Mouse (Mus musculus): ENCODE results near the gene H2bfm. TPM values are rescaled to one million over a fixed set of nuclear protein-coding genes. Genes with fewer than 3 reads are reported as not detected.
"Not testable (repeated sequence)": the region's sequence is repeated elsewhere in the genome, so short reads cannot be mapped to it uniquely, and the experiment has no call there.

The H2bfm gene
- not detected in 2 replicates for total RNA-seq (2014; rRNA removed; ENCODE audit: low replicate concordance)
- not detected in 2 replicates for polyA plus RNA-seq (2015; fragmentation: Nextera tagmentation; extraction: Ambion mirVana)

GRCm38 (mm10) chrX:136927031-136927430, at the start of gene H2bfm:
Gene H2bfm, plus strand, starts transcription at chrX:136927325.
- ATAC-seq (ENCODE audit: insufficient read depth, low read depth): no peak
- no peak within 1 kb of the TSS for H3K27ac ChIP-seq (ENCODE audit: low read depth)
- TF ChIP-seq EP300 (IDR thresholded peaks at IDR 0.05; ENCODE audit: low read depth): no peak
- TF ChIP-seq CTCF (IDR thresholded peaks at IDR 0.05; ENCODE audit: low read depth): no peak
- no peaks in the 10 kb centered on the region for H3K36me3 ChIP-seq (replicated peaks; ENCODE audit: control insufficient read depth, insufficient read depth, low read length)
- H3K4me2 ChIP-seq (ENCODE audit: low read depth, low read length): no peak within 1 kb of the TSS
- no peaks in the 10 kb centered on the region; the same call in 1 of the 2 replicates for H3K9me3 ChIP-seq (replicated peaks; ENCODE audit: control insufficient read depth, low read length)
- H3K4me3 ChIP-seq (ENCODE audit: low read depth, low read length): no peak within 1 kb of the TSS
- DNase-seq (ENCODE audit: low spot score): no peak
- no peaks in the 10 kb centered on the region for H3K27me3 ChIP-seq (ENCODE audit: control insufficient read depth, insufficient read depth, low read length)
- H3K9ac ChIP-seq (replicated peaks; ENCODE audit: low read depth, low read length): no peak within 1 kb of the TSS
- 87% methylated on average over 14 of the region's 14 CpGs for WGBS
- H3K4me1 ChIP-seq (ENCODE audit: control insufficient read depth, insufficient read depth): no peaks in the 10 kb centered on the region

DNA sequence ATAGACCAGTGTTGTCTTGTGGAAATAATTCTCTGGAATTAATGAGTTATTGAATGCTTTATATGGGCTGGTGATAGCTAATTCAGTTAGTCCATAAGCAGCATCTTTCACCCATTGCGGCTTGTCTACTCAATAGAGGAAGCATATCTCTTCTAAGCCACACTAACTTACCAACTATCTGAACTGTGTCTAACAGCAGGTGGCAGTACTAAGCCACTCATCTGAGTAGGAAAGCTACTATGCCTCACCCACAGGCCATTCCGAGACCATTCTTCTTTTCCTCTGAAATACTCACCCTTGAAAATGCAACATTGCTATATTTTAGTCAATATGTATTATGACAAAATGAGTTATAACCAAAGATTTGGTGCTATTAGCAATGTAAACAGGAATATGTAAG, 31.4 kb upstream of the H2bfm start:
- H3K4me2 ChIP-seq (ENCODE audit: low read depth, low read length): no peak overlapping the region
- ATAC-seq (ENCODE audit: insufficient read depth, low read depth) (no peak), DNase-seq (ENCODE audit: low spot score) (no peak)
- H3K4me1 ChIP-seq (ENCODE audit: control insufficient read depth, insufficient read depth): no peaks in the 10 kb centered on the region
- H3K36me3 ChIP-seq (replicated peaks; ENCODE audit: control insufficient read depth, insufficient read depth, low read length): no peaks in the 10 kb centered on the region
- no peak overlapping the region for H3K4me3 ChIP-seq (ENCODE audit: low read depth, low read length)
- no peak overlapping the region for H3K9ac ChIP-seq (replicated peaks; ENCODE audit: low read depth, low read length)
- no peak overlapping the region for H3K27ac ChIP-seq (ENCODE audit: low read depth)
- H3K27me3 ChIP-seq (ENCODE audit: control insufficient read depth, insufficient read depth, low read length): no peaks in the 10 kb centered on the region
- no peaks in the 10 kb centered on the region for H3K9me3 ChIP-seq (replicated peaks; ENCODE audit: control insufficient read depth, low read length)
- peak; percentile 40 for TF ChIP-seq CTCF (IDR thresholded peaks at IDR 0.05; ENCODE audit: low read depth)
- TF ChIP-seq EP300 (IDR thresholded peaks at IDR 0.05; ENCODE audit: low read depth): no peak
- WGBS: 47% methylated on average over 2 of the region's 2 CpGs

- no peak overlapping the region for H3K9ac ChIP-seq (replicated peaks; ENCODE audit: low read depth, low read length)
- H3K4me3 ChIP-seq (ENCODE audit: low read depth, low read length): no peak overlapping the region
- H3K27me3 ChIP-seq (ENCODE audit: control insufficient read depth, insufficient read depth, low read length): no peaks in the 10 kb centered on the region
- H3K4me1 ChIP-seq (ENCODE audit: control insufficient read depth, insufficient read depth): no peaks in the 10 kb centered on the region
- no peak for DNase-seq (ENCODE audit: low spot score)
- no peak overlapping the region for H3K27ac ChIP-seq (ENCODE audit: low read depth)
- H3K4me2 ChIP-seq (ENCODE audit: low read depth, low read length): no peak overlapping the region
- no peaks in the 10 kb centered on the region for H3K36me3 ChIP-seq (replicated peaks; ENCODE audit: control insufficient read depth, insufficient read depth, low read length)
- TF ChIP-seq CTCF (IDR thresholded peaks at IDR 0.05; ENCODE audit: low read depth) (no peak), EP300 (IDR thresholded peaks at IDR 0.05; ENCODE audit: low read depth) (no peak)
- ATAC-seq (ENCODE audit: insufficient read depth, low read depth): no peak
- no peaks in the 10 kb centered on the region for H3K9me3 ChIP-seq (replicated peaks; ENCODE audit: control insufficient read depth, low read length)
- 50% methylated on average over 4 of the region's 4 CpGs for WGBS
Observed at GRCm38 (mm10) chrX:136904369-136904768, 22.8 kb upstream of the H2bfm start.

DNA sequence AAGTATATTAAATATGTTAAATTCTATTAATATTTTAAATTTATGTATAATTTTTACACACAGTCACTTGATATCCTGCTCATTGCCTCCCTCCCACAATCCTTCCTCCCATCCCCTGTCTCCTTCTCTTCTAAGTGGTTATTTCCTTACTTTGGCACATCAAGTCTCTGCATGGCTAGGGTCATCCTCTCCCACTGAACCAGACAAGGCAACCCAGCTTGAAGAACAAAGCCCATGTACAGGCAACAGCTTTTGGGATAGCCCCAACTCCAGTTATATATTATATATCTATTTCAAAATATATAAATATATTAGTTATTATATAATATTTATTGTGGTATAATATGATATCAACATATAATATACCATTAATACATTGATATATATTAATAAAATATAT, 1.3 kb upstream of the H2bfm start:
- Histone ChIP-seq H3K9me3 (replicated peaks; ENCODE audit: control insufficient read depth, low read length) (no peaks in the 10 kb centered on the region; the same call in 1 of the 2 replicates), H3K36me3 (replicated peaks; ENCODE audit: control insufficient read depth, insufficient read depth, low read length) (no peaks in the 10 kb centered on the region), H3K4me2 (ENCODE audit: low read depth, low read length) (no peak overlapping the region), H3K9ac (replicated peaks; ENCODE audit: low read depth, low read length) (no peak overlapping the region), H3K4me3 (ENCODE audit: low read depth, low read length) (no peak overlapping the region), H3K27me3 (ENCODE audit: control insufficient read depth, insufficient read depth, low read length) (no peaks in the 10 kb centered on the region), H3K4me1 (ENCODE audit: control insufficient read depth, insufficient read depth) (no peaks in the 10 kb centered on the region), H3K27ac (ENCODE audit: low read depth) (no peak overlapping the region)
- no peak for TF ChIP-seq EP300 (IDR thresholded peaks at IDR 0.05; ENCODE audit: low read depth)
- TF ChIP-seq CTCF (IDR thresholded peaks at IDR 0.05; ENCODE audit: low read depth): no peak
- ATAC-seq (ENCODE audit: insufficient read depth, low read depth): no peak
- DNase-seq (ENCODE audit: low spot score): no peak

GRCm38 (mm10) chrX:136937985-136938384, 10.9 kb downstream of the H2bfm start:
- no peak overlapping the region for H3K4me3 ChIP-seq (ENCODE audit: low read depth, low read length)
- ATAC-seq (ENCODE audit: insufficient read depth, low read depth) (no peak), DNase-seq (ENCODE audit: low spot score) (no peak)
- H3K36me3 ChIP-seq (replicated peaks; ENCODE audit: control insufficient read depth, insufficient read depth, low read length): no peaks in the 10 kb centered on the region
- no peak overlapping the region for H3K4me2 ChIP-seq (ENCODE audit: low read depth, low read length)
- 15% methylated on average over 3 of the region's 3 CpGs for WGBS
- H3K4me1 ChIP-seq (ENCODE audit: control insufficient read depth, insufficient read depth): no peaks in the 10 kb centered on the region
- H3K27me3 ChIP-seq (ENCODE audit: control insufficient read depth, insufficient read depth, low read length): no peaks in the 10 kb centered on the region
- no peak overlapping the region for H3K27ac ChIP-seq (ENCODE audit: low read depth)
- TF ChIP-seq EP300 (IDR thresholded peaks at IDR 0.05; ENCODE audit: low read depth) (no peak), CTCF (IDR thresholded peaks at IDR 0.05; ENCODE audit: low read depth) (no peak)
- H3K9me3 ChIP-seq (replicated peaks; ENCODE audit: control insufficient read depth, low read length): no peaks in the 10 kb centered on the region
- H3K9ac ChIP-seq (replicated peaks; ENCODE audit: low read depth, low read length): no peak overlapping the region

DNA sequence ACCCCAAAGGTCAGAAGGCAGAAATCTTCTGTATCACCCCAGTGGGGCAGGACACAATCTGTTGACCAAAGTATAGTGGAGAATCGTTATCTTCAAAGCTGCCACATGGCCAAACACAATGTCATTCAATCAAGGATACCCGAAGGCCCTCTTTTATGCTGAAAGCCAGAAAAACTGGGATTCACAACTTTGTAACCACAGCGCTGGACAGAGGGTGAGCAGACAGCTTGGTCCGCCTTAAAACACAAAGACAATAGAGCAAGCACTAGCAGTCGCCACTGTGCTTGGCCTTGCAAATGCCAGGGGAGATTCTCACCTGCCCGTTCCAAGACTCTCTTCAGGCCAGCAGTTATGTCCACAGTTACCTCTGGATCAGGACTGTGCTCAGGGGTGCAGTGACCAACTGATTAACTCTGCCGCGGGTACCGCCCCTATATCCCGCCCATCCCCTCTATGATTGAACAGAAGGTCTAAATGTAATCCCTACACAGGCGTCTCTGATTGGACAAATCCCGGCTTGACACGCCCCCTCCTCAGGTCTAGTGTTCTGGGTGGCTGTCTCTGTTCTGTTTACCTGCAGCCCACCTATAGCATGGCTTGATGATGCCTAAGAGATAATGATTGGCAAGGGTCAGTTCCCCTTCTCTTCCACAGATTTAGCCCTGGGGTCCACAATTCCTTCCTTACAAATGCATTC, 30.6 kb downstream of the H2bfm start:
- H3K4me1 ChIP-seq (ENCODE audit: control insufficient read depth, insufficient read depth); H3K9me3 ChIP-seq (replicated peaks; ENCODE audit: control insufficient read depth, low read length); H3K27ac ChIP-seq (ENCODE audit: low read depth); H3K9ac ChIP-seq (replicated peaks; ENCODE audit: low read depth, low read length); DNase-seq (ENCODE audit: low spot score); H3K27me3 ChIP-seq (ENCODE audit: control insufficient read depth, insufficient read depth, low read length); H3K36me3 ChIP-seq (replicated peaks; ENCODE audit: control insufficient read depth, insufficient read depth, low read length): not testable (repeated sequence)
- H3K4me2 ChIP-seq (ENCODE audit: low read depth, low read length): peak overlapping the region; percentile 42
- ATAC-seq (ENCODE audit: insufficient read depth, low read depth): peak; percentile 68
- WGBS: 27% methylated on average over 13 of the region's 13 CpGs
- H3K4me3 ChIP-seq (ENCODE audit: low read depth, low read length): 0 out of 2 replicates have a peak overlapping the region, but pooled peaks have one; percentile 11

DNA sequence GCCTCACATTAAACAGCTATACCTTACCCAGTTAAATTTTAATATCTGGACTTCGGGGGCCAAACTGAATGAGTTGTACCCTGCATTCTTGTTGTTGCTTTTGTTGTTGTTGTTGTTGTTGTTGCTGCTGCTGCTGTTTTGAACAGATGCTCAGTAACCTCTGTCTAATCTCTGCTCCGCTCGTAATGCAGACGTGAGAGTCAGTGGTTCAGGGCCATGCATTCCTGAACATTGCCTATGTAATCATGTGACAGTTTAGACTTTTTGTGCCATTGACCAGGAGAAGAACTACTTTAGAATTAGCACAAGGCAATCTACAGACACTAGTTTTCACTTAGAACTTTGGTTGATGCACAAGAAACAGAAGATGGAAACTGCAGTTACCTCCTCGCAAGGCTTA, 31.2 kb downstream of the H2bfm start:
- H3K4me3 ChIP-seq (ENCODE audit: low read depth, low read length); H3K9ac ChIP-seq (replicated peaks; ENCODE audit: low read depth, low read length); DNase-seq (ENCODE audit: low spot score); H3K27ac ChIP-seq (ENCODE audit: low read depth); ATAC-seq (ENCODE audit: insufficient read depth, low read depth); H3K4me1 ChIP-seq (ENCODE audit: control insufficient read depth, insufficient read depth); H3K9me3 ChIP-seq (replicated peaks; ENCODE audit: control insufficient read depth, low read length); H3K36me3 ChIP-seq (replicated peaks; ENCODE audit: control insufficient read depth, insufficient read depth, low read length); H3K27me3 ChIP-seq (ENCODE audit: control insufficient read depth, insufficient read depth, low read length): not testable (repeated sequence)
- H3K4me2 ChIP-seq (ENCODE audit: low read depth, low read length): peak overlapping the region; percentile 42; the same call in 1 of the 2 replicates
- 55% methylated on average over 5 of the region's 5 CpGs for WGBS
